In the genomic region with DNA sequence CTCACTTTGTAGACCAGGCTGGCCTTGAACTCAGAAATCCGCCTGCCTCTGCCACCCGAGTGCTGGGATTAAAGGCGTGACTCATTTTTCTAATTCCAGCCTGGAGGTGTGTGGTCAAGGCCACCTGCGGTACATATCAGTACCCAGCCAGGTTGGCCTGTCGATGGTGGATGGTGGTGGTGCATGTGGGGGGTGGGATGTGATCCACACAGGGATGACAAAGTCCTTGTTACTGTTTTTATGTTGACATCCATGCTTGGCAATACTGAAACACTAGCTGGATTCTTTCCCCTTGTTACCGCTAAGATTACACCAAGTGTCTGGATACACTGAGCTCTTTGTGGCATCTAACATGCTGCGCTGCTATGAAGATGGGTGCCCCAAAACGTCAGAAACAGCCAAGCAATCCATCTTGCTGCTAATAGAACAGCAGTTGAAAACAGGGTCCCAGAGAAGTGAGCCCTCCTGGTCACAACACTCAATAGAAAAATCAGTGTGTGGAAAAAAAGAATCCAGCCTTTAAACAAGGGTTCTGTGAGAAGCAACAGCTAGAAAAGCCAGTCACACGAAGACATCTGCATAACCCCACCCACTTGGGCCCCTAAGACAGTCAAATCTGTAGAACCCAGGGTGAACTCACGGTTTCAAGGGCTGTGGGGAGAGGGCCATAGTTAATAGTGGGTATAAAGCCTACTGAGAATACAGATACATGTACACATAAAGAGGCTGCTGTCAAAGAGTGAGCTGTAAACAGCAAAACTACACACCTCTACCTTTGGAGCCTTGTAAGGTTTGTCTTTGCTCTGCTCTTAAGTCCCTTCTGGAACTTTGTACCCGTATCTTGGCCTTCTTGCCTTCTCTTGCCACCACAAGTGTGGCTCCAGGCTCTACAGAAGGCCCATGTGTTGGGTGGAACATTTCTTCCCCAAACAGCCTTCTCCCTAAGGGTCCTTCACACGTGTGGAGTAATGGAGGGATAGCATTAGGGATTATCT, we compare ENCODE assay signal across 35 mouse cellular contexts. TPM values are rescaled to one million over a fixed set of nuclear protein-coding genes. Genes with fewer than 3 reads are reported as not detected.
DNase-seq lines count a peak whose midpoint lies in the region; ATAC-seq lines count a peak whose summit lies in the region.
"Had no signal": no experiment of that assay in that cellular context is flagged by ENCODE, and none has a peak within 500 bp of the region (broad histone marks: within the 10 kb centered on the region; RNA-seq: fewer than 3 reads in every experiment).

No protein-coding gene starts in this region.

- intact Hi-C loops in gastrocnemius, postnatal 14 days (cut with DNase I; ENCODE audit: low total_unique reads) = no loop called here

- WGBS in hindbrain, embryonic 13.5 days = 67% methylated on average over 12 of the region's 12 CpGs
- WGBS in hindbrain, embryonic 12.5 days = 70% methylated on average over 12 of the region's 12 CpGs
- 72% methylated on average over 12 of the region's 12 CpGs for WGBS in neural tube, embryonic 11.5 days

- no peaks in the 10 kb centered on the region for H3K9me3 ChIP-seq in hindbrain, embryonic 13.5 days
- no peaks in the 10 kb centered on the region for H3K9me3 ChIP-seq in hindbrain, embryonic 12.5 days (replicated peaks)
- H3K9me3 ChIP-seq in neural tube, embryonic 11.5 days (ENCODE audit: control insufficient read depth, low read length) = no peaks in the 10 kb centered on the region
- H3K9me3 ChIP-seq: forebrain, embryonic 10.5 days; liver, embryonic 15.5 days; midbrain, embryonic 10.5 days; neural tube, embryonic 15.5 days had no signal

- H3K4me3 ChIP-seq in hindbrain, embryonic 13.5 days = no peak overlapping the region
- H3K4me3 ChIP-seq in hindbrain, embryonic 12.5 days = no peak overlapping the region
- no peak overlapping the region for H3K4me3 ChIP-seq in neural tube, embryonic 11.5 days (ENCODE audit: low read depth, low read length)
- H3K4me3 ChIP-seq: forebrain, embryonic 10.5 days; liver, embryonic 15.5 days; midbrain, embryonic 10.5 days; neural tube, embryonic 15.5 days had no signal

- no peak overlapping the region for H3K9ac ChIP-seq in hindbrain, embryonic 13.5 days
- H3K9ac ChIP-seq in hindbrain, embryonic 12.5 days = no peak overlapping the region
- H3K9ac ChIP-seq in neural tube, embryonic 11.5 days (ENCODE audit: low read length) = no peak overlapping the region
- H3K9ac ChIP-seq: hindbrain, embryonic 14.5 days; liver, embryonic 15.5 days; lung, embryonic 14.5 days; neural tube, embryonic 15.5 days had no signal

- no peaks in the 10 kb centered on the region for H3K27me3 ChIP-seq in hindbrain, embryonic 13.5 days
- H3K27me3 ChIP-seq in hindbrain, embryonic 12.5 days = no peaks in the 10 kb centered on the region
- H3K27me3 ChIP-seq in neural tube, embryonic 11.5 days (ENCODE audit: control insufficient read depth, insufficient read depth, low read length) = no peaks in the 10 kb centered on the region
- H3K27me3 ChIP-seq: liver, embryonic 15.5 days; neural tube, embryonic 15.5 days; Patski had no signal

- no peak for ATAC-seq in hindbrain, embryonic 13.5 days (ENCODE audit: low FRiP score)
- ATAC-seq in hindbrain, embryonic 12.5 days (ENCODE audit: low FRiP score) = no peak
- 0 out of 2 replicates have a peak, but pooled peaks have one; percentile 30 for ATAC-seq in neural tube, embryonic 11.5 days (ENCODE audit: insufficient read depth, low FRiP score, low TSS enrichment)
- ATAC-seq: Patski had no signal

- H3K27ac ChIP-seq in hindbrain, embryonic 13.5 days = peak overlapping the region; percentile 2; the same call in 1 of the 2 replicates
- H3K27ac ChIP-seq in hindbrain, embryonic 12.5 days = no peak overlapping the region
- H3K27ac ChIP-seq in neural tube, embryonic 11.5 days (ENCODE audit: low read depth, low read length) = no peak overlapping the region
- H3K27ac ChIP-seq: forebrain, embryonic 10.5 days; hindbrain, embryonic 14.5 days; liver, embryonic 15.5 days; midbrain, embryonic 10.5 days; neural tube, embryonic 15.5 days had no signal

- H3K4me1 ChIP-seq in hindbrain, embryonic 13.5 days (replicated peaks) = no peaks in the 10 kb centered on the region
- H3K4me1 ChIP-seq in hindbrain, embryonic 12.5 days = no peaks in the 10 kb centered on the region
- H3K4me1 ChIP-seq in neural tube, embryonic 11.5 days (ENCODE audit: control insufficient read depth, insufficient read depth, low read length) = no peaks in the 10 kb centered on the region
- H3K4me1 ChIP-seq: forebrain, embryonic 10.5 days; liver, embryonic 15.5 days; midbrain, embryonic 10.5 days; neural tube, embryonic 15.5 days had no signal

- H3K36me3 ChIP-seq in hindbrain, embryonic 13.5 days = peaks cover 44% of the 10 kb centered on the region
- H3K36me3 ChIP-seq in hindbrain, embryonic 12.5 days = peaks cover 44% of the 10 kb centered on the region
- peaks cover 12% of the 10 kb centered on the region for H3K36me3 ChIP-seq in neural tube, embryonic 11.5 days (ENCODE audit: control insufficient read depth, insufficient read depth, low read length)

- H3K4me2 ChIP-seq in hindbrain, embryonic 13.5 days = no peak overlapping the region
- H3K4me2 ChIP-seq in hindbrain, embryonic 12.5 days (replicated peaks) = no peak overlapping the region
- H3K4me2 ChIP-seq in neural tube, embryonic 11.5 days (ENCODE audit: low read depth) = no peak overlapping the region
- H3K4me2 ChIP-seq: heart, embryonic 11.5 days; hindbrain, embryonic 14.5 days; liver, embryonic 15.5 days; lung, embryonic 14.5 days; neural tube, embryonic 15.5 days had no signal

- no peak for DNase-seq in neural tube, embryonic 11.5 days (ENCODE audit: low spot score)
- no peak for DNase-seq in neural tube, embryonic 10.5 days (ENCODE audit: extremely low spot score, low spot score)
- peak; percentile 28 for DNase-seq in ZHBTc4 (ENCODE audit: low read depth, low spot score)
- no peak for DNase-seq in ovary, postnatal 10 days (ENCODE audit: low spot score)
- DNase-seq in gastrocnemius, postnatal 14 days = no peak
- DNase-seq: adrenal gland, postnatal 36 days; B cell, adult 2 months; cerebellum, adult 2 months; cerebellum, postnatal 14 days; gastrocnemius, postnatal 25 days; heart, adult 18-20 months; heart, postnatal 36 days; kidney, adult 2 months; kidney, postnatal 10 days; layer of hippocampus, postnatal 36 days; left cerebral cortex, postnatal 4 days; lung, embryonic 14.5 days; lung, postnatal 14 days; right cerebral cortex, adult 18-20 months; spleen, adult 18-20 months; thymus, postnatal 25 days had no signal

RNA-seq across cellular contexts. Expression of gene Matn3, which starts 7.4 kb away (rescaled TPM):
- polyA plus RNA-seq in hindbrain, embryonic 13.5 days (2015; fragmentation: Nextera tagmentation; extraction: Ambion mirVana) = 0.22 and 0.71 TPM in 2 replicates
- 1.6 and 5.9 TPM in 2 replicates for polyA plus RNA-seq in hindbrain, embryonic 12.5 days (2016; fragmentation: Nextera tagmentation; extraction: Ambion mirVana)
- polyA plus RNA-seq in neural tube, embryonic 11.5 days (2014; fragmentation: Nextera tagmentation; extraction: Ambion mirVana) = 1.7 and 2.7 TPM in 2 replicates
- under 1 TPM; 0.64 to 0.70 TPM for total RNA-seq in gastrocnemius, postnatal 14 days (2021)
- total RNA-seq: adrenal gland, adult 18-20 months; adrenal gland, postnatal 36 days; heart, adult 18-20 months; heart, postnatal 36 days; layer of hippocampus, postnatal 36 days; liver, adult 2 months; megakaryocyte progenitor cell, adult 5-6 weeks; MEL had no signal
- polyA plus RNA-seq: cerebellum, adult 2 months; kidney, adult 2 months; large intestine, adult 2 months; liver, adult 2 months had no signal

RNA-seq across cellular contexts. Expression of gene Laptm4a, which starts 18.8 kb away (rescaled TPM):
- 229 and 244 TPM in 2 replicates for polyA plus RNA-seq in hindbrain, embryonic 13.5 days (2015; fragmentation: Nextera tagmentation; extraction: Ambion mirVana)
- polyA plus RNA-seq in hindbrain, embryonic 12.5 days (2016; fragmentation: Nextera tagmentation; extraction: Ambion mirVana) = 222 and 249 TPM in 2 replicates
- polyA plus RNA-seq in neural tube, embryonic 11.5 days (2014; fragmentation: Nextera tagmentation; extraction: Ambion mirVana) = 166 and 171 TPM in 2 replicates
- total RNA-seq in gastrocnemius, postnatal 14 days (2021) = 100 to 1,000 TPM; 303 to 334 TPM

RNA-seq across cellular contexts. Expression of gene Wdr35, which starts 33.4 kb away (rescaled TPM):
- polyA plus RNA-seq in hindbrain, embryonic 13.5 days (2015; fragmentation: Nextera tagmentation; extraction: Ambion mirVana) = 19.4 and 20.5 TPM in 2 replicates
- 26.1 and 26.4 TPM in 2 replicates for polyA plus RNA-seq in hindbrain, embryonic 12.5 days (2016; fragmentation: Nextera tagmentation; extraction: Ambion mirVana)
- 21.0 and 21.6 TPM in 2 replicates for polyA plus RNA-seq in neural tube, embryonic 11.5 days (2014; fragmentation: Nextera tagmentation; extraction: Ambion mirVana)
- total RNA-seq in gastrocnemius, postnatal 14 days (2021) = 10 to 100 TPM; 11.4 to 14.4 TPM
